ENCODE assay signal across 8 mouse cellular contexts in genomic region chr9:95675064-95675699, GRCm38 (mm10). TPM values are rescaled to one million over a fixed set of nuclear protein-coding genes. Genes with fewer than 3 reads are reported as not detected.
DNase-seq lines count a peak whose midpoint lies in the region; ATAC-seq lines count a peak whose summit lies in the region.

No protein-coding gene starts in this region.

- DNase-seq in left cerebral cortex, postnatal 10 days (ENCODE audit: extremely low spot score in 1 of 2, low spot score in 2 of 2), result peak; percentile 29 to 34
- DNase-seq in left cerebral cortex, adult 11 months (ENCODE audit: low spot score), result no peak
- DNase-seq in gastrocnemius, postnatal 10 days, result peak; percentile 69
- DNase-seq in kidney, postnatal 36 days, result peak; percentile 84 to 88
- peak; percentile 33 for DNase-seq in ovary, postnatal 14 days (ENCODE audit: low spot score)

- intact Hi-C loops in left cerebral cortex, postnatal 10 days (cut with DNase I), result no loop called here

- peak; percentile 85 for ATAC-seq in cerebellum, adult (ENCODE audit: insufficient number of reproducible peaks, low FRiP score, low TSS enrichment)
- ATAC-seq in erythroblast, adult 5-6 weeks (replicated peaks; ENCODE audit: low FRiP score, poor library complexity, severe bottlenecking), result no peak
- ATAC-seq in monocyte, adult 5-6 weeks (replicated peaks; ENCODE audit: insufficient number of reproducible peaks, low FRiP score, low TSS enrichment, poor library complexity, severe bottlenecking), result no peak; the same call in 1 of the 2 replicates

RNA-seq across cellular contexts. Expression of gene Pcolce2, which starts 37.8 kb away (rescaled TPM):
- total RNA-seq in left cerebral cortex, postnatal 10 days (2021), result 1 to 10 TPM; 1.9 to 2.0 TPM
- total RNA-seq in gastrocnemius, postnatal 10 days (2021), result 1 to 10 TPM; 7.4 to 9.8 TPM
- not detected in 2 replicates for total RNA-seq in erythroblast, adult 5-6 weeks (2015; ENCODE audit: low replicate concordance)
- 0.14 TPM in 1 of 2 replicates, not detected in the other for total RNA-seq in erythroblast, adult 5-6 weeks (2017; ENCODE audit: low replicate concordance)
- total RNA-seq in monocyte, adult 5-6 weeks (2017), result not detected in 3 replicates
